Mouse (Mus musculus) right cerebral cortex, postnatal 4 days (tissue): ENCODE measurements around the gene 2310011J03Rik.

Experiments used
- DNase-seq: peaks from one replicate; pipeline ENCODE4 v3.0.0-alpha.2; 2022

Gene 2310011J03Rik

GRCm38 (mm10) chr10:80292251-80293146 is 27.8 kb downstream of the 2310011J03Rik start, which contains the start of gene Rps15:
Rps15 (plus strand) TSS chr10:80292453.
- peak; percentile 95 for DNase-seq

DNA sequence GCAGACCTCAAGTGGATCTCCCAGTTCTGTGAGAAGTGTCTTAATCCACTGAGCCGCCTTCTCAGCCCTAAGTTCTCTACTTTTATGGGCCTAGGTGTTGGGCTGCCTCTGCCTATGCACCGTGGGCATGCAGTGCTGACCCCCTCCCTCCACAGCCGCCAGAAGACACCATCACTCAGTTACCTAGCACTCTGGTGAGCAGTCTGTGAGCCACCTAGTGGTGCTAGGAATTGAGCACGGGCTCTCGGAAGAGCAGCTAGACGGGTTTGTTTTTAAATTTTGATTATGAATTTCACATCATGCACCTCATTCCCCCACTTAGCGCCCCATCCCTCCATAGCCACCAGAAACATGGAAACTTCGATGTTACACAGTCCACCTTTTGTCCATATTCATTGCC is 31.7 kb downstream of the 2310011J03Rik start:
- DNase-seq: no peak

DNA sequence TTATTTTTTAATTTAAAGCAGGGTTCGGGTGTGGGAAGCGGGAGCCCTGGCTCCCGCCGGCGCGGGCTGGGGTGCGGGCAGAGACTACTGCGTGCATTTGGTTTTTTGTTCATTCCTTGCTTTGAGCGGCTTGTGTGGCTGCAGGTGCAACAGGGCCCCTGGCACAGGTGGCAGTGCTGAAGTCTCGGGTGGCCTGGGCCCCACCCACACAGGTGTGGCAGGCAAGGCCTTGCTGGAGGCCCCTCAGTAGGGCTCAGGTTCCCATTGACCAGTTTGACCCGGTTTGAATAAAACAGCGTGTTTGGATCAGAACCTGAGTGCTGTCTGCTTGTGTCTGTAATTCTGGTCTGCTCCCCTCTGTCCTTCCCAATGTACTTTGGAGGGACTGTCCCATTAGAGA is 32.2 kb downstream of the 2310011J03Rik start:
- no peak for DNase-seq

GRCm38 (mm10) chr10:80285222-80286070 is 34.9 kb downstream of the 2310011J03Rik start:
- DNase-seq: no peak

DNA sequence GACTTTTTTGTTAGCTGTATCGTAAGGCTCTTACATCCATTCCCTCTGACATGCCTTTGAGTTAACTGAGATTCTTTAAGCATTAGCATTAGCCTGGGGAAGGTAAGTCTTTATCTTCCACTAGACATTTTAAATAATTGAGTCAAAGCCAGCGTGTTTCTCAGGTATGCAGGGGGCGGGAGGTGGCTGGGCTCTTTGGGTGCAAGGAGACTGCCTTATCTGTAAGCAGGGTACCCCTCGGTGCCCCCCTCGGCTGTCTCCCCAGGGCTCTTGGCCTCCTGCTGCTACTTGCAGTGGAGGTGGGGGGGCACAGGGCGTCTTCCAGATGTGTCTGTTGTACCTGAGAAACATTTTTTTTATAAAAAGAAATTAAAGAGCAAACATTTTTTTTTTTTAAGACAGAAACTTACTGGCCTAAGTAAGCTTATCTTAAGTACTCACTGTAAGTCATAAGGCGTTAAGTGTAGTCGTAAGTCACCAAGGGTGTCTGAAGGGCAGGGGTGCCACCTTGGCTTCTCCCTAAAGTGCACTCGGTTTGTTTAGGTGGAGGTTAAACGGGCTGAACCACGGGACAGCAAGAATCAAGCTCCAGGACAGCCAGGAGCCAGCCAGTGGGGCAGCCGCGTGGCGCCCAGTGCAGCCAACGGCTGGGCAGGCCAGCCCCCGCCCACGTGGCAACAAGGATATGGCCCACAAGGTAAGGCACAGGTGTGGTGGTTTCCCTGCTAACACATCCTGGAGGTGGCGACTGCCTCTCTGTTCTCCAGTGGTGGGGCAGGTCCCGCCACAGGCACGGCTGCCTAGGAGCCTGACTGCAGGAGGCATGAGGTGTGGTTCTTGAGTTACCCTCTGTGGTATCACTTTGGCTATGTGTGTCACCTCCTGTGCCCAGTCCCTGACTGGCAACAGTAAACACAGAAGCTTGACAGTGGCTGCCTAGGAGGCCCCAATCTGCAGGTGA is 37.6 kb downstream of the 2310011J03Rik start:
- no peak for DNase-seq

GRCm38 (mm10) chr10:80281921-80282371 is 38.4 kb downstream of the 2310011J03Rik start:
- DNase-seq: no peak

DNA sequence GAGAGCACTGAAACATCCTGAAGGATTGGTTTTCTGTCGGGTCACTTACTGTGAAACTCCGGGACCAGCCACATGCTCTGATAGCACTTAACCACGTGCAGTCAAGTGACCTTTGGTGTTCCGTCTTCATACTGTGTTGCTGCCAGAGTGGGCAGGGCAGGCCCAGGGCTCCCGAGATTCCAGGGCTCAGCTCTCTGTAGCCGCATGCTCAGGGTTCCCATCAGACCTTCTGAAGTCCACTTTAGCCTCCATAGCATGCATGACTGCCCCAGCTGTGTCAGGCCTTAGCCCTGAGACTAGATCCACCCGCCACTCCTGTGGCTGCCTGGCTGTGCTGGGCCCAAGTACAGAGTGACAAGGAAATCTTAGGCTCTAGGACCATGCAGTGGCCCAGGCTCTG is 39.0 kb downstream of the 2310011J03Rik start:
- no peak for DNase-seq

DNA sequence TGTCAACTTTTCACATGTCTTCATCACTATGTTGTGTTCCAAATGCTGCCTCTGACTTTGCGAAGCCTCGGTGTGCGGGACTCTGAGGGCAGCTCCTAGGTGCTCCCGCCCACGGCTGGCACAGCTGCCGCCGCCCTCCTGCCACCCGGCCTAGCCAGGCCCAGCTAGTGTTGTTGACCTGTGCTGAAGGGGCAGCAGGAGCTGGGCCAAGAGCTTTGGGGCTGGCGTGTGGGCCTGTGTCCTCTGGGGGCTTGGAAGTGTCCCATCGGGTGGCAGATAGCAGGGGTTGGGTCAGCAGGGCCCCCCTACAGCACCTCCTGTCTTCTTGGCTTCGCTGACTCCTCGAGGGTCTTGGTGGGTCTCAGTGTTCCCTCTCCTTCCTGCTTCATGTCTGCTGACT is 41.1 kb downstream of the 2310011J03Rik start:
- no peak for DNase-seq

- DNase-seq: no peak
Measured at GRCm38 (mm10) chr10:80278390-80278789, 41.9 kb downstream of the 2310011J03Rik start.

GRCm38 (mm10) chr10:80276238-80276637 is 44.1 kb downstream of the 2310011J03Rik start:
- no peak for DNase-seq

- DNase-seq: no peak
Measured at GRCm38 (mm10) chr10:80273847-80274246, 46.5 kb downstream of the 2310011J03Rik start.

- DNase-seq: no peak
Measured at GRCm38 (mm10) chr10:80271870-80272585, 48.3 kb downstream of the 2310011J03Rik start.

DNA sequence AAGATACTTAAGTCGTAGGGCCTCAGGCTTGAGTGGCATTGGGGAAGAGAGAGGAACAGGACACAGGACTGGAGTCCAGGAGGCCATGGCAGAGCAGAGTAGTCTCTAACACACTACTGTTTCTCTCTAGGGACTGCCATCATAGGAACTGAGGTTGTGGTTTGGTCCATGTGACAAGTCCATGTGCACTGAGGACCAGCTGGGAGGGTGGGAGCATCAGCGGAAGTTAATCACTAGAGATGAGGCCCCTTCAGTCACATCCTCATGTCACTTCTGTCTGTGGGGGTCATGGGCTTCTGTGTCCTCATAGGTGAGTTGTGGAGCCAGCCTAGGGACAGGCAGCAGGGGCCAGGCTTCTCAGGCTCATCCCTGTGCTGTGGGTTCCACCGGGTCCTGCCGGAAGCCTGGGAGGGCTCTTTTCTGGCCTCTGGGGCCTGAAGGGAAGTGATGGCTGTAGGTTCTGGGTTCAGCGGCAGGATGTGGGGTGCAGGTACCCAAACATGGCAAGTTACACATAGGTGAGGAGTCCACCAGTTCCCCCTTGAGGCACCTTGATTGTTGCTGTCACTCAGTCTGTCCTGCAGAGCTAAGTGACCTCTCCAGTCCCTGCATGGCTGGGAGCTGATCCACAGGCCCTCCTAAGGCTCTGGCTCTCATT is 49.0 kb downstream of the 2310011J03Rik start:
- no peak for DNase-seq

DNA sequence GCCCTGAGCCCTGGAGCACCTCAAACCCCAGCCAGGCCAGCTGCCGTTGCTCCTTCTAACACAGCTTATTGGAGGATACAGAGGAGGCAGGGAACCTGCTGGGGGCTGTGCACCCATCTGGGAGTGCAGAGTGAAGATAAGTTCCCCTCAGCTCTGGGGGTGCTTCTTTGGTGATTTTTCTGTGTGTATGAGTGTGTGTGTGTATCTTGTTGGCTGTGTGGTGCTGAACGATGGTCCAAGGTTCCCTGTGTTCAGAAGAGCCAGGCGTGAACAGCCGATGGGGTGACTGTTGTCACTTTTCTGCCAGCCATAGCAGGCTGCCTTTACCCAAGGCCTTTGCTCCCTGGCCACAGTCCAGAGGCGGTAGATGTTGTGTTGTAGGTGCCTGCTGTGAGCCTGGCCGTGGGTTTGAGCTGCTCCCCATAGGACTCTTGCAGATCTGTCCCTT is 49.6 kb downstream of the 2310011J03Rik start:
- DNase-seq: no peak

GRCm38 (mm10) chr10:80270099-80270498 is 50.2 kb downstream of the 2310011J03Rik start:
- DNase-seq: no peak
